Mouse (Mus musculus): Measurements from ENCODE around the gene Slc30a2.

The Slc30a2 gene

DNA sequence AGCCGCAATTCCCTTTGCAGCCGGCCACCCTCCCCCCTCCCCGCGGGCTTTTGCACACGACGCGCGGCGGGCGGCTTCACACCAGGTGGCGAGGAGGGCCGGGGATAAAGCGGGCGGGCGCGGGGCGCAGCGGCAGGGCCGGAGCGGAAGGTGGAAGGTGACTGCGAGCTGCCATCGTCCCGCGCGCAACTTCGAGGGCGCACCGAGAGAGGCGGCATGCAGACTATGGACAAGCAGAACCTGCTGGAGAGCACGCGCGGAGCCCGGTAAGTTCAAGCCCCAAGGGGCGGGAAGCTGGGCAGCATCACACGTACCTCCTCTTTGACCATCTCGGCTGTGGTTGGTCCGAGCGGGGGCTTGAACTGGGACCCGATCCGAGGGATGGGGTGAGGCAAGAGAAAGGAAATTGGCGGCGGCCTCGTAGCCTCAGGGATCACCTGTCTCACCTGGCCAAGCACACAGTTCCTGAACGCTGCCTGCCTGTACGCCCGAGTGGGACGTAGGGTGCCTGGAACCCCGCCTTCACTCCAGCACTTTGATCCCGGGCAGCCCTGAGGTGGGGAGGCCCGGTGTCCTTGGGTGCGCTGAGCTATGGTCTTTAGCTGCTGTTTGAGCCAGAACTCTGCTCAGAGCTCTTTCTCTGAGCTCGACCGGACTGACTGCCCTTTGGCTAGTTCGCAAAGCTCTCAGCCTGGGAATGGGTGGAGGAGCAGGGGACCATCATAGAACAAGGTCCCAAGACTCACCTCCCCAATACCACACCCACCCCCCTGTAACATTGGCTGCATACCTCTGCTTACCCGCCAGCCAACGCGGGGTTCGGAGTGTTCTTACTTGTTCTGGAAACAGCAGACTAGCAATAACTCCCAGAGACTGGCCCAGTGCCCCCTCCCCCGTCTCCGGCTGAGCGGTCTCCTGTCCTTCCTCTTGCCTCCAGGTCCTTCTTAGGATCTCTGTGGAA is at the start of gene Slc30a2:
TSS of gene Slc30a2 (plus strand) at position 111 of the 961 bp plus-strand sequence.
- peak; percentile 75 for DNase-seq (ENCODE audit: low read depth, low spot score)

DNA sequence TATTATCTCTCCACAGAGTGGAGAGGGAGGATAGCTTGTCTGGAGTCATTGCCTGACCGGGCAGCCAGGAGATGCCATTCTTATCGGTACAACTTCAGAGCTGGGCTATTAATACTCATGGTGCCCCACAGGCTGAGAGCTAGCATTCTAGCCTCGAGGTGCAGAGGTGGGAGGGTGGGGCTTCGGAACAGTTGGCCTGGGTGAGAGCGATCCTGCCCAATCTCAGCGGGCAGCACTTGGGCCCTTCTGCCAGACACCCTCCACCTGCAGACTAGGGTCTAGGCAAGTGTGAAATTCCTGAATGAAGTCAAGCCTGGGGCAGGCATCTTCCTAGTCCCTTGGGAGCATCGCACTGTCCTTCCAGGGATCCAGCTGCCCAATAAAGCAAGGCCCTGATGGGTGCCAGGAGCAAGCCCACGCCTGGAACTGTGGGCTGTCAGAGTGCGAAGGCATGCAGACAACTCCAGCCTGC is 49.3 kb upstream of the Slc30a2 start:
- DNase-seq (ENCODE audit: low read depth, low spot score), result no peak

DNA sequence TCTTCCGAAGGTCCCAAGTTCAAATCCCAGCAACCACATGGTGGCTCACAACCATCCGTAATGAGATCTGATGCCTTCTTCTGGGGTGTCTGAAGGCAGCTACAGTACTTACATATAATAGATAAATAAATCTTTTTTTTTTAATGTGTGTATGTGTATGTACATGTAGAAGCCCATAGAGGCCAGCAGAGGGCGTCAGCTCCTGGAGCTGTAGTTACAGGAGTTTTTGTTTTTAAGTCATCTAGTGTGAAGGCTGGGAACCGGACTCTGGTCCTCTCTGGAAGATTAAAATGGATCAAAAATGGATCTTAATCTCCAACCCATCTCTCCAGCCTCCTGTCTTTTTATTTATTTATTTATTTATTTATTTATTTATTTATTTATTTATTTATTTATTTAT is 46.9 kb upstream of the Slc30a2 start:
- peak; percentile 77 for DNase-seq (ENCODE audit: low read depth, low spot score)

DNA sequence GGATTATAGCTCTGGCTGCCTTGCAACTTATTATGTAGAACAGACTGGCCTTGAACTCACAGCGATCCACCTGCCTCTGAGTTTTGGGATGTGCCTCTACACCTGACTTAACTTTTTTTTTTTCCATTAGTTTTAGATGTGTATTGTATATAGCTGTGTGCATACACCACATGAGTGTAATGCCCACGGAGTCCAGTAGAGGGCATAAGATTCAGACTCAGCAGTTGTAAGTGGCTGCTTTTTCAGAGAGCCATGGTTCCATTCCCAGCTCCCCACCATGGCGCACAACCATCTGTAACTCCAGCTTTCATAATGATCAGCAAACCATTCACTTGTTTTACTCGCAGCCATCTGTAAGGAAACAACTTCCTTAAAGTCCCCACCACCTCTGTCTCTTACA is 46.5 kb upstream of the Slc30a2 start:
- peak; percentile 80 for DNase-seq (ENCODE audit: low read depth, low spot score)

DNA sequence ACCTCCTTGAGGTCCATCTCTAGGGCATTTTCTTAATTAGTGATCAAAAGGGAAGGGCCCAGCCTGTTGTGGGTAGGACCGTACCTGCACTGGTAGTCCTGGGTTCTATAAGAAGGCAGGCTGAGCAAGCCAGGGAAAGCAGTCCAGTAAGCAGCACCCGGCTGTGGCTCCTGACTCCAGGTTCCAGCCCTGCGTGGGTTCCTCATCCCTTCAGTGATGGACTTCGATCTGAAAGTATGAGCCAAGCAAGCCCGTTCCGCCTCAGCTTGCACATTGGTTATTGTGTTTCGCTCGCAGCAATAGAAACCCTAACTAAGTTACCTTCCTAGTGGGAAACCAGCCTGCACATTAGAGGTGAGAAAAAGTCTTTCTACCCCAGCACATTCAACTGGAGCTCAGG is 45.6 kb upstream of the Slc30a2 start:
- DNase-seq (ENCODE audit: low read depth, low spot score), result no peak

DNA sequence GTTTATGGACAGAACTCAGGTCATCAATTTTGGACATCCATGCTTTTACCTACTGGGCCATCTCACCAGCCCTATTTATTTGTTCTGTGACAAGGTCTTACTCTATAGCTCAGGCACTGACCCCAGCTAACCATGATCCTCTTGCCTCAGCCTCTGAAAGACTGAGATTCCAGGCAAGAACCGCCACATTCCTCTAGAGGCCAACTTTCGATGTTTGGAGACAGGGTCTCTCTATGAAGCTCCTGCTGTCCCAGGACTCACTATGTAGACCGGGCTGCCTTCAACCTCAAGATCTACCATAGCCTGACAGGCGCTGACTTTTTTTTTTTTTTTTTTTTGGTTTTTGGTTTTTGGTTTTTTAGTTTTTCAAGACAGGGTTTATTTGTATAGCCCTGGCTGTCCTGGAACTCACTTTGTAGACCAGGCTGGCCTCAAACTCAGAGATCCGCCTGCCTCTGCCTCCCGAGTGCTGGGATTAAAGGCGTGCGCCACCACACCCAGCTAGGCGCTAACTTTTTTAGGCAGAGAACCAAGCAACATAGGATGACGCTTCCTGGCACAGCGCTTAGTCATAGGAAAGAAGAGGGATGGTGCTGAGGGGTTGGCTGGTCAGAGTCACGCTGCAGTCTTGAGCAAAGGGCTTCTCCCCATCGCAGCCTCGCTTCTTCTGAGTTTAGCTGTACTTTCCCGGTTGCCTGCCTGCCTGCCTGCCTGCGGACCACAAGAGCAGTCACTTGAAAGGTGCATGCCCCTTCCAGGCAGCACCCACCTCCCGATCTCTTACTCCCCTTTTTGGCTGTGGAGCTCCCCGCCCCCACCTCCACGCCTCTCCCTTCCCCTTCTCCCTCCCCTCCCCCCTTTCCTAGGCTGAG is 44.1 kb upstream of the Slc30a2 start:
- peak; percentile 90 for DNase-seq (ENCODE audit: low read depth, low spot score)

DNA sequence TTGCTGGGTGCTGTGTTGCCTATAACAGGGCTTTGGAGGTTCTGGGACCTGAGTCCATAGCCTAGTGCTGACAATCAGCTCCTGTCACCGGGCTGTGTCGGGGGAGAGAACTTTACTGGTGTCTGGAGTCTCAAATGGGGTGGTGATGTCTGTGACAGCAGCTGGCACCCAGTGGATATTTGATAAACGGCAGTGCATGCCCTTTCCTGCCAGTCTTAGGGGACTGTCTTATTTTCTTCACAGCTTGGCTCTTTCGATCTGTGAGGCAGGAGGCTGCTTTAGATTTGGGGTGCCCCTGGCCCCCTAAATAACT is 43.5 kb upstream of the Slc30a2 start:
- DNase-seq (ENCODE audit: low read depth, low spot score), result no peak

DNA sequence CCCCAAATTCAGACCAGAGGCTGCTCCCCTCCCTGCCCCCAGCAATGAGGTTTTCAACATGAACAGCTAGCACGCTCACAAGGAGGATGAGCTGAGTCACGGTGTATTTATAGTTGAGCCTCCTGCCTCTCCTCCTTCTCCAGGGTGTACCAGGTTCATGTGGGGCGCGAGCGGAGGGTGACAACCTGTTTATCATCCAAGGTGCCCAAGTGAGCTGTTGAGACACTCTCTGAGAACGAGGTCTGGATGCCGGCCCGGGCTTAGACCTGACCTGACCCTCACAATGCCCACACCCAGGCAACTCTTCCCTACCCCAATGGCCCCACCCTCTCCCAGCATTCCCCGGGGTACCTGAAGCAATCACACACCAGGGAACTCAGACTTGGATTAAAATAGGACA is 42.7 kb upstream of the Slc30a2 start:
- no peak for DNase-seq (ENCODE audit: low read depth, low spot score)

DNA sequence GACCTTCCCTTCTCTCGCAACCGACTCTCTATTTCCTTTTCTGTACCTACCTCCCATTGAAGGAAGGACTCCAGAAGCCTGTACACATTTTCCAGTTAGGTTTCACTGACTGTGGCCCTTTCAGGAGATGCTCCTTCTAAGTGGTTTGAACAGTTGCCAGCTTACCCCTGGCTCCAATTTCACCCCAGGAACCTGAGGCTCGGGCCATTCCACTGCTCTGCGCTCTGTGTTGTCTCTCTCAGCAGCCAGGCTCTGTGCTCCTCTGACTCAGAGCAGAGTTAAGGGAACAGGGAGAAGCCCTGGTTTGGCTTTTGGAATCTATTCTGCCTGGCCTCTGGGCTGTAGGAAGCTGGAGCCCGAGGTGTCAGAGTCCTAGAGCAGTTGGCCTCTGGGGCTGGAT is 40.9 kb upstream of the Slc30a2 start:
- DNase-seq (ENCODE audit: low read depth, low spot score), result no peak

DNA sequence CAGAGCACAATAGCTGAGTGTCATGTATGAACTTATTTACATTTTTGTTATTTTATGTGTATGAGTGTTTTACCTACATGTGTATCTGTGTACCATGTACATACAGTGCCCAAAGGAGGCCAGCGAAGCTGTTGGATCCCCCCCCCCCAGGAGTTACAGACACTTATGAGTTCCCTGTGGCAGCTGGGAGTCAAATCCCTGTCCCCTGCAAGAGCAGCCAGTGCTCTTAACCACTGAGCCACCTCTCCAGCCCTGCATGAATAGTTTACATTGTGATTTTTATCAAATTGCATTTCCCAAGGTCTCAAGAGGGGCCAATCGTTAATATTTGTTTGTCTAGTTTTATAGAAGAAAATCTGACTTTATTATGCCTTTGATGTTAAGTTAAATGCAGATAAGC is 36.0 kb upstream of the Slc30a2 start:
- DNase-seq (ENCODE audit: low read depth, low spot score), result no peak

DNA sequence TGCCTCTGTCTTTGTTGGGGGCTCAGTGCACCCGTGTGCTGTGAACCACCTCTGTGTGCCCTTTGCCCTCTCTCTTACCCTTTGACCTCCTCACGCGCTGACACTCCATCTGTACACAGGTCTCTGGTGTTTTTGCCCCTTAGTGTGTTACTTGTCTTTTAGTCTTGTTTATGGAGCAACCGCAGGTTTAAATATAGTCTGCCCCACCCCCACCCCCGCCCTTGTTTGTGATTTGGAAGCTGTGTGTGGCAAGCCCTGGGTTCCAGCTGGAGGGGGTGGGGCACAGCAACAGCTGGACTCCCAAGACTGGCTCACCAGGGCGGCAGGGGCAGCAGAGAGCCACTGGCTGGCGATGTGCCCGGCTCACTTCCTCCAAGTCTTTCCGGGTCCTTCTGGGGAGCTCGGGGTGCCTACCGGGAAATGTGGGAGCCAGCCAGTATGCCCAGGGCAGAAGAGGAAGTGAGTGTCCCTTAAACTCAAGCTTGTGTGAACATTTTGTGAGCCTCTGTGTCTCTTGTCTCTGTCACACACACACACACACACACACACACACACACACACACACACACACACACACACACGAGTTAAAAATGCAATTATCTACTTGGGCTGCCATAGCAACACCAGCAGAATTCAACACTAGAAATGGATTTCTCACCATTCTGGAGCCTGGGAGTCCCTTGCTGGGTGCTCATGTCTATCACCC is 35.5 kb upstream of the Slc30a2 start:
- no peak for DNase-seq (ENCODE audit: low read depth, low spot score)

DNA sequence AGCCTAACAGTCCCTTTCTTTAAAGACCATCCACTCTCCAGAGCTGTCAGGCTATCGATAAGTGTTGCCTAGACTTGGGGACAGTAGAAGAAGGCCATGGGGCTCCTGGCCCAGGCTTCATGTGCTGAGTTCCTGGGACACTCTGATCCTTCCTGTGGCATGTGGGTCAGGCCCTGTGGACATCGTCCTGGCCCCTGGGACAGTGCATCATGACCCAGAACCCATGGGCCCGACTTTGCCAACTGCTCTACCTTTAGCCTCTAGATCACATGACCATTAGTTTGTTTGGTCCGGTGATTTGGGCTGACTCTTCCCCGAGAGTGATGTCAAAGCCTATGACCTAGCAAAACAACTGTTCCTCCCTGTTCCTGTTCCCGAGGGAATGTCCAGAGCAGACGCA is 32.9 kb upstream of the Slc30a2 start:
- no peak for DNase-seq (ENCODE audit: low read depth, low spot score)

DNA sequence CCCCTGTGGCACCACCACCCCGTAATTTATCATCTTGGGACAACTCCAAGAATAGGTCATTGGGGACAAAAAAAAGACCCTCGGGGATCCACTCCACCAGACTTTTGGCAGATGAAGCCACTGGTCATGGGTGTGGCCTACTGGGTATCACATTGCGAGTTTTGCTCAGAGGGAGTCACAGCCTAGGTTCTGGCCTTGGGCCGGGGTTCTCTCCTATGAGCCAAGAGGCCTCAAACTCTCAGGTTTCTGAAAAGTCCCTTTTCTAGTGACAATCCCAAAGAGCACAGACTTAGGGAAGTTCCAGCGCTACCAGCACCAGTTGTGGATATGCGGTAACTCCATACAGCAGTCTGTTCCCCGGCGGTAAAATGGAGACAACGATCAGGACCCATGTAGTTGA is 32.3 kb upstream of the Slc30a2 start:
- DNase-seq (ENCODE audit: low read depth, low spot score), result no peak

DNA sequence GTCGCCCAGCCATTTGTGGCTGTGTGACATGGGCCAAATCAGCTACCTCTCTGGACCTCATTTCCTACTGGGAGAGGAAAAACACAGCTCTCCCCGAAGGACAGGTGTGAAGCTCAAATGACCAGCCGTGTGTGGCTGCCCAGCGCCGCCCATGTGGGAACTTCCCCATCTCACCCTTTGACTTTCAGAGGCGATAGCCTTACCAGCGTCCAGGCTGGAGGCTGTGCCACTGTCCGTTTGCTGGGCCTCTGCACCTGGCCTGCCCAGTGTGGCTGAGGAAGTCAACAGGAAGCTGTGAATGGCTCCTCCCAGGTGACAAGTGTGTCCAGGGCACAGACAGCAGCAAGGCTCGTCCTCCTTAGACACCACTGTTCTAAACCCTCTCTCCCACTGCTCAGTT is 31.2 kb upstream of the Slc30a2 start:
- no peak for DNase-seq (ENCODE audit: low read depth, low spot score)

DNA sequence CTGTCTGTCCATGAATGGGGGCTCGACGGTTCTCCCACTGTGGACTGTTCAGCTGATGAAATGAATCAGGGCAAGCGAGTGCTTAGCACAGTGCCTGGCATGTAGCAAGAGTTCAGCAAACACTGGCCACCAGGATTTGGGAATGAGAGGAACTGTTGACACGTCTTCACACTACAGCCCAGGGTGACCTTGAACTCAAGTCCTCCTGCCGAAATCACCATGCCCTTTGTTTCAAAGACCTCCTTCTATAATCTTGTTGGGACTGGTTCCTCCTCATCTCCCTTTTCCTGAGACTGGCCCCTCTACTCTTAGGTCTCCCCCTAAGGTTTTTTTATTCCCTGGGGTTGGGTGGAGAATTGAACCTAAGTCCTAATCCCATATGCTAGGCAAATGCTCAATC is 30.6 kb upstream of the Slc30a2 start:
- peak; percentile 52 for DNase-seq (ENCODE audit: low read depth, low spot score)

DNA sequence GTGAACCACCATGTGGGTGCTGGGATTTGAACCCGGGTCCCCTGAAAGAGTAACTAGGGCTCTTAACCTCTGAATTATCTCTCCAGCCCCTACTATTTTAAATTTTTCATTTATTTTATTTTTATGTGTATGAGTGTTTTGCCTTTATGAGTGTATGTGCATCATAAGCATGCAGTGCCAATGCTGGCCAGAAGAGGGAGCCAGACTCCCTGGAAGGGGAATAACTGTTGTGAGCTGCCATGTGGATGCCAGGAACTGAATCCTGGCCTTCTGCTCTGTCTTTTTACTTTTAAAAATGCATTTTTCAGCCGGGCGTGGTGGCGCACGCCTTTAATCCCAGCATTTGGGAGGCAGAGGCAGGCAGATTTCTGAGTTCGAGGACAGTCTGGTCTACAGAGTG is 30.1 kb upstream of the Slc30a2 start:
- peak; percentile 89 for DNase-seq (ENCODE audit: low read depth, low spot score)

DNA sequence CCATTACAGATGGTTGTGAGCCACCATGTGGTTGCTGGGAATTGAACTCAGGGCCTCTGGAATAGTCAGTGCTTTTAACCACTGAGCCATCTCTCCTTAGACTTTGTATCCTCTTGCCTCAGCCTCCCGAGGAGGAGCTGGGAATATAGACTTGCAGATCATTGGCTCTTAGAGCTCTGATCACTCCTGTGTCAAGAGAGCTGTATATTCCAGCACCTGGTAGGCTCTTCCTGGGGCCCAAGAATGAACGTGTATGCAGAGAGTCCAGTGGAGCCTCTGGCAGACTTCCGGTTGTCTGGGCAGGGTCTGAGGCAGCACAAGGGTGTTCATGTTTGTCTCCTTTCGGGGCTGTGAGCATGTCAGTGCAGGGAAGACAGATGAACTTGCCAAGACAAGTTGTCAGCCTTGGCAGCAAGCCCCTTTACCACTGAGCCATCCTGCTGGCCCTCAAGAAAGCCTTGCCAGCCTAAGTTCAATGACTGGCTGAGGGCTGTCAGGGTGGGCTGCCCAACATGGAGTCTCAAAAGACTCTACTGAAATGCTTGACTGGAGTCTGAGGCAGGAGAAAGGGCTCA is 28.8 kb upstream of the Slc30a2 start:
- peak; percentile 64 for DNase-seq (ENCODE audit: low read depth, low spot score)

DNA sequence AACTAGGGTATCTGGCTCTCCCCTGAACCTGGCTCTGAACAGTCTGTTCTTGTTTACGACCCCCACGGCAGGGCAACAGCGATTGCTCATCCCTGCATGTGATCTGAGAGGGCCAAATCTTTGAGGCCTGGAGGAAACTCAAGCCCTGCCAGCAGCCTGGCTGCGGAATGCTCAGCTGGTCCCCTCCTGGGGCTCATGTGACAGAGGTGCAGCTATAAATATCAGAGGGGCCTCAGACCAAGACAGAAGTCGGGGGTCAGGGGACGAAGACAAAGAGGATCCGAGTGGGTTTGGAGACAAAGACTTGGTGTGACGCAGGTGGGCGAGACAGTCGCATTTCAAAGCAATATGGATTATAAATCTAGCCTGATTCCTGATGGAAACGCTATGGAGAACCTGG is 28.1 kb upstream of the Slc30a2 start, which contains the start of gene Trim63:
TSS of gene Trim63 (plus strand) at position 245 of the 400 bp plus-strand sequence.
- peak; percentile 32 for DNase-seq (ENCODE audit: low read depth, low spot score)

DNA sequence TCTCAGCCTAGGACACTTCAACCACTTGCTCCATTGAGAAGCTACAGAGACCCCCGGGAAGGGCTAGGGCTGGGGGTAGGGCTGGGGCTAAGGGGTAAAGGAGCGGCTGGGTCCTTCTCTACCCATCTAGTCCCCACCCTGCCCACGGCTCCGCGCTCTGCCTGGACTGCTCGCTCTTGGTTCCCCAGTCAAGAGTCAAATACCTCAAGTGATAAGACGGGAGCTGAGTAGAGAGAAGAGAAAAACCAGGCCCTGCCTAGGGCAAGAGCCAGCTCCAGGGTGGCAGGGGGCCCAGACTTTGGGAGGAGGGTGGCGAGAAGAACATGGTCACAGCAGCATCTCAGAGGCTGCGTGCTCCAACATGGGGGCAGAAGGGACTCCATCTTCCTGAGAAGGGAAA is 27.5 kb upstream of the Slc30a2 start:
- no peak for DNase-seq (ENCODE audit: low read depth, low spot score)

DNA sequence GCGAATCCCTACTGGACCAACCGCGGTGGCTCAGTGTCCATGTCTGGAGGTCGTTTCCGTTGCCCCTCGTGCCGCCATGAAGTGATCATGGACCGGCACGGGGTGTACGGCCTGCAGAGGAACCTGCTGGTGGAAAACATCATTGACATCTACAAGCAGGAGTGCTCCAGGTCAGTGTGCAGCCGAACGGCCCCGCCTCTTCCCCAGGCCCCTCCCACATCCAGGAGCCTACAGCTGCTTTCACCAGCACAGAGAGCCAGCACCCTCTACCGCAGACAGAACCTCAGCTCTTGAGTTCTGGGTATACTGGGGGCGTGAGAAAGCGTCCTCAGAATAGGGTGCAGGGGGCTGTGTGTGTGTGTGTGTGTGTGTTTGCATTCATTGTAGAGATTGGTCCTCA is 26.6 kb upstream of the Slc30a2 start:
- peak; percentile 82 for DNase-seq (ENCODE audit: low read depth, low spot score)

DNA sequence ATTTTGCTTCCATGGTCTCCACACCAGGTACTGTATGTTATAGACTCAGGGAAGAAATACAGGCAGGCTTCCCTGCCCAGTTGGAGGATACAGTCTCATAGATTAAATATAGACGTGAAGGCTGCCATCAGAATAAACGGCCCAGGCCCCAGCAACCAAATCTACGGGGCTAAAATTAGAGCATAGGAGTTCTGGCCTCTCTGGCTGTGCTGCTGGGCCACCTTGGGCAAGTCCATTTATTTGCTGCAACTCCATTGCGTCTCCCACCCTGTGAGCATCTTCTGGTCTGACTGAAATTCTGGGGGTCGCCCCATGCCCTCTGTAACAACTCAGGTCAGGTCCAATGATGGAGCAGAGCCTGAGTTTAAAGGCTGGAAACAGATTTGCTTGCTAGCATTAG is 23.9 kb upstream of the Slc30a2 start:
- DNase-seq (ENCODE audit: low read depth, low spot score), result no peak

DNA sequence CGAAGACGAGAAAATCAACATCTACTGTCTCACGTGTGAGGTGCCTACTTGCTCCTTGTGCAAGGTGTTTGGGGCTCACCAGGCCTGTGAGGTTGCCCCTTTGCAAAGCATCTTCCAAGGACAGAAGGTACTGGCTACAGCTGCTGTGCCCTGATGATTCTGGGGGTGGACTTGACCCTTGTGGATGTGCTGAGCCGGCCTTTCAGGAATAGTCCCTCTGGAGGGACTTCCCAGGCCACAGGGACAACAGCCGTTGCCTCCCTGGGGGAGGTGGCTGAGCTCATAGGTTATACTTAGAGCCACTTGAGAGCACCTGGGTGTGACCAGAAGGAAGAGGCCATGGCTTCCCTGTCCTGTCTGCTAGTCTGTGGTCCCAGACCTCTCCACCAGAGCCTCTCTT is 23.3 kb upstream of the Slc30a2 start:
- no peak for DNase-seq (ENCODE audit: low read depth, low spot score)

Measured in R1 (cell line).